Mouse (Mus musculus) liver, embryonic 16.5 days (tissue): Measurements from ENCODE around the gene Kcnj2. TPM values are rescaled to one million over a fixed set of nuclear protein-coding genes. Genes with fewer than 3 reads are reported as not detected.

Source experiments
- ATAC-seq: fragments of 200-750 bp; cut with Nextera tagmentation; 2 replicates; pipeline ENCODE4 v1.8.0; 2017; ENCODE audit warnings: low read depth, mild to moderate bottlenecking, moderate number of reproducible peaks, moderate library complexity
- H3K27ac ChIP-seq: fragments of 300-500 bp; sonication (generic); 2 replicates; pipeline ENCODE4 v1.5.1; 2014; ENCODE audit warnings: mild to moderate bottlenecking, low read length
- H3K27me3 ChIP-seq: fragments of 300-500 bp; sonication (generic); 2 replicates; pipeline ENCODE4 v1.6.1; 2014; ENCODE audit warnings: low read depth, low read length, mixed read lengths; ENCODE audit not compliant: control insufficient read depth, insufficient read depth
- H3K36me3 ChIP-seq: fragments of 300-500 bp; sonication (generic); 2 replicates; pipeline ENCODE4 v1.6.1; 2014; ENCODE audit warnings: mild to moderate bottlenecking; ENCODE audit not compliant: control insufficient read depth, insufficient read depth
- H3K4me1 ChIP-seq: fragments of 300-500 bp; sonication (generic); 2 replicates; pipeline ENCODE4 v1.6.1; 2014; ENCODE audit warnings: low read depth, low read length, mixed read lengths; ENCODE audit not compliant: control insufficient read depth
- H3K4me2 ChIP-seq: fragments of 300-500 bp; sonication (generic); 2 replicates; pipeline ENCODE4 v1.6.1; 2014; ENCODE audit warnings: low read depth, low read length, mixed read lengths
- H3K4me3 ChIP-seq: fragments of 300-500 bp; sonication (generic); 2 replicates; pipeline ENCODE4 v1.5.1; 2014; ENCODE audit warnings: low read depth, mild to moderate bottlenecking, low read length
- H3K9ac ChIP-seq: fragments of 300-500 bp; sonication (generic); 2 replicates; pipeline ENCODE4 v1.6.1; 2014; ENCODE audit warnings: low read depth, low read length
- H3K9me3 ChIP-seq: fragments of 300-500 bp; sonication (generic); replicated peaks from 2 replicates; pipeline ENCODE4 v1.6.1; 2016; ENCODE audit warnings: low read length; ENCODE audit not compliant: control insufficient read depth
- WGBS: fragments of 180-500 bp; shearing (Covaris S2); extraction: QIAGEN DNeasy Blood & Tissue Kit; methylation state at CpG from one replicate; pipeline ENCODE4 v1.1.7; 2014; ENCODE audit not compliant: insufficient replicate concordance; 5-methylcytosine and 5-hydroxymethylcytosine counted together
- polyA plus RNA-seq: library from polyadenylated mRNA; unstranded; fragments of >200 nt; fragmentation: Nextera tagmentation; extraction: Ambion mirVana; gene quantifications from 2 replicates; pipeline ENCODE4 v1.2.1, GENCODE M21; 2015

The Kcnj2 gene
- polyA plus RNA-seq, 1 experiment from 2014 or later = 0.14 TPM

- Histone ChIP-seq H3K27ac (no peak overlapping the region), H3K9ac (no peak overlapping the region), H3K36me3 (no peaks in the 10 kb centered on the region), H3K4me1 (no peaks in the 10 kb centered on the region), H3K27me3 (no peaks in the 10 kb centered on the region), H3K4me2 (no peak overlapping the region), H3K4me3 (no peak overlapping the region), H3K9me3 (no peaks in the 10 kb centered on the region)
- no peak for ATAC-seq
- WGBS = 54% methylated on average over 9 of the region's 9 CpGs
These were observed 35.7 kb downstream of the Kcnj2 start for GRCm38 (mm10) chr11:111101620-111102176.

- ATAC-seq = no peak
- no peaks in the 10 kb centered on the region for H3K36me3 ChIP-seq
- H3K4me2 ChIP-seq = no peak overlapping the region
- 29% methylated on average over 2 of the region's 2 CpGs for WGBS
- H3K27ac ChIP-seq = no peak overlapping the region
- H3K9ac ChIP-seq = no peak overlapping the region
- H3K9me3 ChIP-seq = no peaks in the 10 kb centered on the region
- H3K27me3 ChIP-seq = no peaks in the 10 kb centered on the region
- H3K4me3 ChIP-seq = no peak overlapping the region
- H3K4me1 ChIP-seq = no peaks in the 10 kb centered on the region
These were observed 38.5 kb downstream of the Kcnj2 start for GRCm38 (mm10) chr11:111104422-111104821.

- Histone ChIP-seq H3K9me3 (no peaks in the 10 kb centered on the region), H3K4me1 (no peaks in the 10 kb centered on the region), H3K9ac (no peak overlapping the region), H3K4me2 (no peak overlapping the region), H3K36me3 (no peaks in the 10 kb centered on the region), H3K27me3 (no peaks in the 10 kb centered on the region), H3K4me3 (no peak overlapping the region), H3K27ac (no peak overlapping the region)
- ATAC-seq = no peak
- WGBS = 65% methylated on average over 9 of the region's 9 CpGs
These were observed 42.2 kb downstream of the Kcnj2 start for GRCm38 (mm10) chr11:111108130-111108529.

- WGBS = 81% methylated on average over 9 of the region's 9 CpGs
- Histone ChIP-seq H3K36me3 (no peaks in the 10 kb centered on the region), H3K9me3 (no peaks in the 10 kb centered on the region), H3K4me2 (no peak overlapping the region), H3K4me3 (no peak overlapping the region), H3K27me3 (no peaks in the 10 kb centered on the region), H3K9ac (no peak overlapping the region), H3K27ac (no peak overlapping the region), H3K4me1 (no peaks in the 10 kb centered on the region)
- no peak for ATAC-seq
These were observed 55.5 kb downstream of the Kcnj2 start for GRCm38 (mm10) chr11:111121514-111121913.

- Histone ChIP-seq H3K36me3 (no peaks in the 10 kb centered on the region), H3K4me2 (no peak overlapping the region), H3K9ac (no peak overlapping the region), H3K27me3 (no peaks in the 10 kb centered on the region), H3K4me3 (no peak overlapping the region), H3K27ac (no peak overlapping the region), H3K4me1 (no peaks in the 10 kb centered on the region), H3K9me3 (no peaks in the 10 kb centered on the region)
- no peak for ATAC-seq
- 55% methylated on average over 4 of the region's 4 CpGs for WGBS
These were observed 57.4 kb downstream of the Kcnj2 start for GRCm38 (mm10) chr11:111123324-111123723.

- Histone ChIP-seq H3K27ac (no peak overlapping the region), H3K36me3 (no peaks in the 10 kb centered on the region), H3K4me3 (no peak overlapping the region), H3K4me2 (no peak overlapping the region), H3K9ac (no peak overlapping the region), H3K4me1 (no peaks in the 10 kb centered on the region), H3K9me3 (no peaks in the 10 kb centered on the region), H3K27me3 (no peaks in the 10 kb centered on the region)
- no peak for ATAC-seq
- WGBS = 62% methylated on average over 5 of the region's 5 CpGs
These were observed 60.0 kb downstream of the Kcnj2 start for GRCm38 (mm10) chr11:111125963-111126362.

Other genes starting within 250 kb of the Kcnj2 start
- gene Kcnj16, start 98.1 kb upstream of the Kcnj2 start, polyA plus RNA-seq = 0.08 and 0.13 TPM in 2 replicates